Mouse (Mus musculus): ENCODE measurements at regions not wholly inside any gene's neighbourhood (a gene's known extent, or its start where the extent isn't known, plus 50 kb on each side); places are given as distances from the start of the nearest gene placed in this dataset.
"Not testable (repeated sequence)": the region's sequence is repeated elsewhere in the genome, so short reads cannot be mapped to it uniquely, and the experiment has no call there.

DNA sequence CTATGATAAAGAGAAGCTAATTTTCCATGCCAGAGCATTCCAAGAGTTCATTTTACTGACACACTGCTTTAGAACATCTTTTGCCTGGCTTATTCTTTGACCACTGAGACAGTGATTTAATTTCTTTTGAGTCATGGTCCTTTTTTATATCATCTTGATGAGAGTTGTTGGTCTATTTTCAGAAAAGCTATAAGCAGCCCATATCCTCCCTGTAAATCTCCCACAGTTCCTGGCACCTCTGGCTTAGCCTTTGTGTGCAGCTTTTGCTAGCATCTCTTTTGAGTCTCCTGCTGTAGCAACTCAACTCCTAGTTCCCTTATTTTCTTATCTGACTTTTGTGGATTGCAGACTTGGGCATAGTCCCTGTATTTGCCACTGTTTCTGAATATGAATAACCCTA is 207.5 kb upstream of the 4931417E11Rik start:
- DNase-seq (ENCODE audit: low spot score in 2 of 2), result no peak

DNA sequence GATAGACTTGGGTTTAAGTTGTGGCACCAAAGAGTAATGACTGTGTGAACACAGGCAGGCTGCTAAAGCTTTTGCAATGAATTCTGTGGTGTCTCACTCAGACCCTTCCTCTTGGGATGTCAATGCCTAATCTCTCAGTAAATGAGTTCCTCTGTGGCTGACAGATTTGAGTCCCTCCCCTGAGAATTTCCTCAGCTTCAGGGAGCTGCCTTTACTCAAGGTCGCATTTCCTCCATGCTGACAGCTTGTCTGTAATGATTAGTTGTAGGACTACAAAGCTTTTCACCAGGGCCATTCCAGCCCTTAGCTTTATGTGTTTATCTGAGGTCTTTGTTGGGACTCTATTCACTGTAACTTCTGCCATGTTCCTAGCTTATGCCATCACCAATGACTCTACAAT is 199.9 kb upstream of the 4931417E11Rik start:
- no peak for DNase-seq (ENCODE audit: low spot score in 2 of 2)

DNA sequence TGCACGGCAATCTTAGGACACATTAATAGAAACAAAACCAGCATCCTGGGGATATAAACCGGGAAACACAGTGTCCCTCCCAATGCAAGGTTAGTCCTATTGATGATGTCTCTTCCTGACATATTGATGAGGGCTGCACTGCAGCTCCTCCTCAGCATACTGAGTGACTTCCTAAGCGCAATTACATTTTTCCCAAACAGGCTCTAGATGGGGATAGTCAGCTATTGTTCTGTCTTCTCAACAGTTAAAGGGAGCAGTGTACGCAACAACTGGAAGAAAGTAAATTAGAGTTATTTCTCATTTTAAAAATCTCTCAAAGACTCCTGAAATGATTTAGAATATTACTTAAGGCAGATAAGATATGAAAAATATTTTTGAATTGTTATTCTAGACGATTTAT is 189.5 kb upstream of the 4931417E11Rik start:
- no peak for DNase-seq (ENCODE audit: low spot score in 2 of 2)

DNA sequence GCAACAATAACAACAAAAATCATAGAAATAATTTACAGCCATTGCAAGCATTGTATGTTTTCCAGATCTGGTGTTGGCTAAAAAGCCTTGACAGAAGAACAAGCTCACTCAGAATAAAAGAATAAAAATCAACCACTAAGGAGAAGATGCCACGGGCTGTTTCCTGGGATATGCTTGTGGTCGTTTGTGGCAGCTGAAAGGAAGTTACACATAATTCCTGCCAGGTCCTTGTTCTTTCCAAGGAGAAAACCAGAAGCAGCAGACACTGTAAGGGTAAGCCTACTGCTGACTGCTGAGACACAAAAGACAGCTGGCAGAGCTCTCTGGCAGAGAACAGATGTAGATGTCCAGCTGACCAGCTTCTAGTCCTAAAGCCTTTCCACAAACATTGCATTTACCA is 175.9 kb upstream of the 4931417E11Rik start:
- no peak for DNase-seq (ENCODE audit: low spot score in 2 of 2)

DNA sequence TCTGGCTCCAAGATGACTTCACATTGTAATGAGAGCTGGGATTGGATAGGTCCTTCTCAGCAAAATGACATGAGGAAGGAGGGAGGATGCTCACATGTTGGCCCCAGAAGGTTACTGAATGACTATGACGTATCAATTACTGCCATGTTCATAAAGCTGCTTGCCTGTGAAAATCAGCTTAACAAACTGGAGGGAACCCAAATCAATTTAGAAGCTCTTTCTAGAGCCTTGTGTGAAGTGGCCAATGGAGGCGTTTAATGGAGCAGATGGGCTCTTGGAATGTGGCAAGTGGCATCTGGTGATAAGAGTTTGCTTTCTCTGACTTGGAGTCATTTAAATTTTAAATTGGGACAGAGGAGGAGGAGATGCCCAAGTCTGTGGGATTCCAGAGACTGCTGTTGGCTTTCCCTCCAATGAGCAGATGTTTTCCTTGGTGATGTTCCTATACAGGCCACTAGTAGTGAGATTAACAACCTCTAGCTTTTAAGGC is 175.4 kb upstream of the 4931417E11Rik start:
- peak; percentile 8 to 11 for DNase-seq (ENCODE audit: low spot score in 2 of 2)

DNA sequence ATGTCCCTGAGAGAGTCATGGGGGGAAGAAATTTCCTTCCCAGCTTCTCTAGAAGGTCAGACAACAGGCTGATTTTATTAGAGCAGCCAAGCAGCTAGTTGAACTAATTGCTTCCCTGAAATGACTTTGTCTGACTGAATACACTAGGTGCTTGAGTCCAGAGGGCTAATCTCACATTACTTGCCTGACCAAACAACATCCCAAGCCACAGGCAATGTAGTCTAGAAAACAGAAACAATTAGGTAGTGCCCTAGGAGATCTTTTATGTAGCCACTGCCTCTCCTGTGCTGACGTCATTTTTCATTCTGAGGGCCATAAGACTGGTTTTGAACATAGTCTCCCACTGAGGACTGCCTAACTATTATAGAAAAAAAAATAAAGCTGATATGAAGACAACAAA is 159.1 kb upstream of the 4931417E11Rik start:
- DNase-seq (ENCODE audit: low spot score in 2 of 2), result no peak

DNA sequence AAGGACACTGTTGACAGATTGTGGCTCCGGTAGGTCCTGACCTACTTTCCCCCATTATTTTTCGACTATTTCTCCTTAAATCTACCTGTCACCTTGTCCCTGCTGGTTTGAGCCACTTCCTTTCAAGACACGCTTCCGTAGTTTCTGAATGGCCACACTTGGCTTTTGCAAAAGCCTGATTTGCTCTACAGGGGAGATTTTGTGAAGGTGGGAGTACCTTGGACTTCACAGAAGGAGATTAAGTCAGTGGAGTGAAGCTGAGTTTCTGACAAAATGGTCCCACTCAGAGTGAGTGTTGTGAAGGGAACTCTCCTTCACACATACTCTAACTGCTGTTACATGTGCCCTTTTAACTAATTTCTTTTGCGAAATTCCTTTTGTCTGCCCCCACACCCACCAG is 157.0 kb upstream of the 4931417E11Rik start:
- DNase-seq (ENCODE audit: low spot score in 2 of 2), result no peak

DNA sequence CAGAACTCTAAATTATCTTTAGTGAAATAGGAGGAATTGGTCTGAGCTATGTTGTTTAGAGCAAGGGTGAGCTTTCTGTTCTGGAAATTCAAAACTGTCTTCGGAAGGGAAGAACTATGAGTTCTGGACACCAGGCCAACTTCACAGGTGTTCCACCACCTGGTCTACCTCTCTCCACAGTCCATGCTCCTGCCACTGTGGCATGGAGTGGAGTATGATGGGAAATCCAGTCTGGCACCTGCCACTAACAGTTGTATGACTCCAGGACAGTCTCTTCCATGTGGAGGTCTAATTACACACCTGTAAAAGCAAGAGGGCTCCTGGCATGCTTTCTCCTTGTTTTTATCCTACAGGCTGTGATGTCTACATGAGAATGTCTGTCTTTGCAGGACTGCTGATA is 154.7 kb upstream of the 4931417E11Rik start:
- no peak for DNase-seq (ENCODE audit: low spot score in 2 of 2)

DNA sequence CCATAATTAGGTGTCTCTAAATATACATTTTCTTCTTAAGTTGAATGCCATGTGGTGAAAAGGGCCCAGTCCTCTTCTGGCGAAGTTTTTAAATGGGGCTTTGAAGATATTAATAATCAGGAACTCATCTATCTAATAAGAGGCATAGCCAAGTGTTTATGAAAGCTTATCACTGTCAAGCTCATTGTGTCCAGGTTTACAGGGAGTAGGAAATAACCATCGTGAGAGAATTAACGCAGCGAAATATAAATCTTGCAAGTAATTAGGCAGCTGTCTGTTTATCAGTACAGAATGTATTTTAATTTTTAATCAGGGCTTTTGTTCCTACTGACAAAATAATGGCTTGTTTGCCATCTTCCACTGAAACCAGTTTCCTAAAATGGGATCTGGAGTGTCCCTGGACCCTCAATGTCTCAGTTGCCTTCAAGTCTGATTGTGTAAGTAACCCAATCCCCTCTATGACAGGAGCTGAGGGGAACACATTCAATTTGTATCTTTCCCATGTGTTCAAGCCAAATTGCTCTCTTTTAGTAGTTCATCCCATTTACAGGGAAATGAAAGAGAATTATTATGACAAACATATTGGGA is 152.5 kb upstream of the 4931417E11Rik start:
- DNase-seq (ENCODE audit: low spot score in 2 of 2), result no peak

DNA sequence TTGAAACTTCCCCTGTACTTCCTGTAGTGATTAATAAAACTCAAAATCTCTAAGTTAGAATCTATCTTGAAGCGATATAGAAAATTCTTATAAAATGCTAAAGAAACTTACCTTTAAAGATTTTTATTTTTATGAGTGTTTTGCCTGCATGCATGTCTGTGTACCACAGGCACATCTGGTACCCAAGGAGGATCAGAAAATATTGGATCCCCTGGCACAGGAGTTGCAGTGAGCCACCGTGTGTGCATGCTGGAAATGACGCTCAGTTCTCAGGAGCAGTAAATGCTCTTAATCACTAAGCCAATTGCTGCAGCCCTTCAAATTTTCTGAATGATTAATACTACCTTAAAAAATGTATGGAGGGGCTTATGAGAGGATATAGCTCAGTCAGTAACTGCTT is 142.8 kb upstream of the 4931417E11Rik start:
- DNase-seq (ENCODE audit: low spot score in 2 of 2), result no peak

DNA sequence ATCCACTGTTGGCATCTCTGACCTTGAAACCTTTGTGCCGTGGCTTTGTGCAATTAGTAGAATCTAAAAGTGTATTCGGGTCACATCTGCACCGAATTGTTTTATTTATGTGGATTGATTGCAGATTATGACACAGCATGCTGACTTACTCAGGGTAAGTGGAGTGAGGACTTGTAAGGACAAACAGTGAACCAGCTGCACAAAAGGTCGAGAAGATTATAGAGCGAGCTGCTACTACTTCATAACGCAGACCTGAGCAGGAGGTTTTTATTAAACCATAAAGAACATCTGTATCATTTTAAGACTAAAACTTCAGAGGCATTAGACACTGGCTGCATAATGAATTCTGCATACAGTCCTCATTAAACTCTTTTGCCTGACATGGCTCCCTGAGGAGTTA is 142.4 kb upstream of the 4931417E11Rik start:
- no peak for DNase-seq (ENCODE audit: low spot score in 2 of 2)

DNA sequence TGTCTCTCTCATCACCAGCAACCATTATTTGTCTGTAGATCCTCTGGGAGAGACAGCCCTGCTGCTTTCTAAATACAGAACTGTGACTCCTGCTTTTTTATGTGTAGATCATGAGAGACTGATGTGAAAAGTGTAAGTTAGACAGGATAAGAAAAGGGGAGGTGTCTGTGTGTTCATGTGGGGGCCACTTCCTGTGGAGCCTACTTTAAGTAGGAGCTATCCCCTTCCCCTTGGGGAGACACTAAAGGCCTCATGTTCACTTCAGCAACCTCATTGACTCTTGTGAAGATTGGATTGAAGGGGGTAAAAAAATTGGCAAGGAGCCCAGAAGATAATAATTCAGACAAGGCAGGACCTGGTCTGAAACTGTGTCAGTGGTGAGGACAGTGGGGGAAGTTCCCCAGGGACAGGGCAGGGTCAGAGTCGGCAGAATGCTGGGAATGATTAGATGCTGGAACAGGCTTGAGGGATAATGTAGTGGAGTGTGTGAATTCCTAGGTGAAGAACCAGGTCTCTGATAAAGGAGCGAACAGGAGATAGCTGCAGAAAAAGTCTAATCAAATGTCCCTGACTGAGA is 140.7 kb upstream of the 4931417E11Rik start:
- DNase-seq (ENCODE audit: low spot score in 2 of 2), result no peak

DNA sequence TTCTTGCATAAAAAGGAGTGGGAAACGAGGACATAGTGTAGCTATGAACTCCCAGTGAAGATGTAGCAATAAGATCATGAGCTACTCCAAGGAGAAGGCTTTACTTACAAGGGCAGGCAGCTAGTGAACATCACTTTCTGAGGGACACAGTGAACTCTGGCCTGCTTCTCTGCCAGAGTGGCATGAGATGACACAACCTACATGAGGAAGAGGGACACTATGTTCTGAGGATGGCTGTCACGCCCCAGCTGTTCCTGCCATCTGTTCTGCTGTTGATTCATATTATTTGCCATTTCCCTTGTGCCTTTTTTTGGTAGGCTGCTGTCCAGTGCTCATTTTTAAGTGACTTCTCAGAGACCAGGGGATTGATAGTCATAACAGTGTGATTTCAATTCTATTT is 118.2 kb upstream of the 4931417E11Rik start:
- DNase-seq (ENCODE audit: low spot score in 2 of 2), result no peak

DNA sequence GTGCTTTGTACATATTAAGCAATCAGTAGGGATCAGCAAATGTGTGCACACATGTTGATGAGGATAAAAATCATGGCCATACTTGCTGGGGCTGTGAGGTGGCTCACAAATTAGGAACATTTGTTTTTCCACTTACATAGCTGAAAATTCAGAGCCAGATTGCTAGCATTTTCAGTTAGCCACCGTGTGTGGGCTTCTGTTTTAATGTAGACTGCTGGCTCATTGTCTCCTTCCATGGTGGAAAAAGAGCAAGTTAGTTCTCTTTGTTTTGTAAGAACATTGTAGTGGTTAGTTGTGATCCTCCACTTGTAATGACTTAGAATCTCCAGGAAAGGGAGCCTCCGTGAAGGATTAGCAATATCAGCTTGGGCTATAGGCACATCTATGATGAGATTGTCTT is 107.2 kb upstream of the 4931417E11Rik start:
- no peak for DNase-seq (ENCODE audit: low spot score in 2 of 2)

DNA sequence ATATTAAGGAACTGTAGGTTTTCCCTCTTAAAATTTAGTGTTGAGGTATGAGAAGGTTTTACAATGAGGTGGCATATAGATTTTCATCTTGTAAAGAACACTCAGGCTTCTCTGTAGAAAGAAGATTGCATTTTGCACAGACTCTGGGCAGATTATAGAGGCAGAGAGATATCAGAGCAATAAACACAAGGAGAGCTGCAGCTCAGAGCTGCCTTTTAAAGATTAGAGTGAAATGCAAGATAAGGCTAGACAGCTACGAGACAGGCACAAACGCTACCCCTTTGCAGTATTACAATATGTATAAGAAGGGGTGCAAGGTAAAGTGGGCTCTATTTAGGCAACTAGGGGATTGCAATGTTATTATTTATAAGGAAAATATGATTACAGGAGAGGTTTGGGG is 90.5 kb upstream of the 4931417E11Rik start:
- no peak for DNase-seq (ENCODE audit: low spot score in 2 of 2)

DNA sequence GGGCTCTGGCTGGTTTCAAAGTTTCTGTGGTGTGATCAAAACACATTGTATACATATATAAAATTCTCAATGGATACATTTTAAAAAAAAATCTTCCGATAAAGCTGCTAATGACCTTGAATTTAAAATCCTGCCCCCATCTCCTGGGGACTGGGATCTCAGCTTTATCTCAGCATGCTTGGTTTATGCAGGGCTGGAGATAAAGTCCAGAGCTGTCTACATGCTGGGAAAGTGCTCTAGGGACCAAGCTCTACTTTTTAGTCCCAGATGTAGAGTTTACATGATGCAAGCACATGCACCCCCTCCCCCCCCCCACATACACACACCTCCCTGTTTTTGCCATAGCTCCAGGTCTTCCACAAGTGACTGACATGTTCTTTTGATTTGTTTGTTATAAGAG is 61.1 kb upstream of the 4931417E11Rik start:
- DNase-seq (ENCODE audit: low spot score in 2 of 2), result no peak

DNA sequence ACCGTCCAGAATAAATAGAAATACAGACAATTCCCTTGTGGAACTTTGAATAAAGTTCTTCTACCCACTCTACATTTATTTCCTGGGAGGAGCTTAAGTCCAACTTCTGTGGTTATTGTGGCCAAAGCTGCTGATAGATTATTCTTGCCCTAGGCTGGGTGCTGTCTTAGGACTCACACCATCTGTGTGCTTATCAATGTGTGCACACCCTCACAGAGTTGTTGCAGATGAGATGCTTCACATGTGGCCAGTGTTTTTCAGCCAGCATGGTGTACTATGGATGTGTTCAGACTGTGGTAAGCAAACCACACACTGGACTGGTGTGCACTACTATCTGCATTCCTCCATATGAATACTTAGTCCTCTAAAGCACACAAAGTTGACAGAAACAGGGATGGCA is 60.6 kb upstream of the 4931417E11Rik start:
- DNase-seq (ENCODE audit: low spot score in 2 of 2), result no peak

DNA sequence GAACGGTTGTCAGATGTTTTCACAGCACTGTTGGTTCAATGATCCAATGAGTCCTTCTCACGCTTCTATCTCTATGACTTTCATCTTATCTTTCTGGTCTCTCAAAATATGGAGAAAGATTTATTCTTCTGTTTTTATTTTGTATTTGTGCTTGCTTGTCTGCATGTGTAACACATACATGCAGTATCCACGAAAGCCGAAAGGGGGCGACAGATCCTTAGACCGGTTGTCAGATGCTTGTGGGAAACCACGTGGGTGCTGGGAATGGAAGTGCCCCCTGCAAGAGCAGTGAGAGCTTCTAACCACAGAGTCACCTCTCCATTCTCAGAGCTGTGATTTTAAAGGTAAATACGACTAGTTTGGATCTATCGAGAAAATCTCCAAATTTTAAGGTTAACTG is 54.2 kb upstream of the 4931417E11Rik start:
- DNase-seq (ENCODE audit: low spot score in 2 of 2), result no peak

DNA sequence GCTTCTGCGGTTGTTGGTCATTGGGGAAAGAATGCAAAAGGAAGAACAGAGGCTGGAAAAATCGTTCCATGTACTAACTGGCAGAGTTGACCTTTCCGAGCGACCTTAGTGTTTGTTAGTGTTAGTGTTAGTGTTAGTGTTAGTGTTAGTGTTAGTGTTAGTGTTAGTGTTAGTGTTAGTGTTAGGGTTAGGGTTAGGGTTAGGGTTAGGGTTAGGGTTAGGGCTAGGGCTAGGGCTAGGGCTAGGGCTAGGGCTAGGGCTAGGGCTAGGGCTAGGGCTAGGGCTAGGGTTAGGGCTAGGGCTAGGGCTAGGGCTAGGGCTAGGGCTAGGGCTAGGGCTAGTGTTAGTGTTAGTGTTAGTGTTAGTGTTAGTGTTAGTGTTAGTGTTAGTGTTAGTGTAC is 50.4 kb upstream of the 4931417E11Rik start:
- DNase-seq (ENCODE audit: low spot score in 2 of 2), result not testable (repeated sequence)
